Mouse (Mus musculus) hematopoietic stem cell, adult 5-6 weeks (primary cell): ENCODE data around the gene Lrrc7. TPM values are rescaled to one million over a fixed set of nuclear protein-coding genes. Genes with fewer than 3 reads are reported as not detected.

ENCODE experiments used
- ATAC-seq, 2 experiments: fragments of 125-278 bp in 1 of 2; replicated peaks in 1 of 2; 2 replicates each; pipeline ENCODE4 v1.8.0; 2016 to 2017; ENCODE audit warnings: inconsistent platforms in 2 of 2, mild to moderate bottlenecking in 2 of 2, moderate number of reproducible peaks in 2 of 2, low read depth in 1 of 2, moderate TSS enrichment in 1 of 2; ENCODE audit not compliant: low FRiP score in 2 of 2, poor library complexity in 2 of 2, severe bottlenecking in 2 of 2, insufficient read depth in 1 of 2, low TSS enrichment in 1 of 2
- total RNA-seq: library from RNA; stranded (forward); fragments of 172-1452, 232-1000 nt; gene quantifications from 2 replicates; pipeline ENCODE4 v1.2.3, GENCODE M21; 2017

Lrrc7 gene
- total RNA-seq: not detected in 2 replicates

DNA sequence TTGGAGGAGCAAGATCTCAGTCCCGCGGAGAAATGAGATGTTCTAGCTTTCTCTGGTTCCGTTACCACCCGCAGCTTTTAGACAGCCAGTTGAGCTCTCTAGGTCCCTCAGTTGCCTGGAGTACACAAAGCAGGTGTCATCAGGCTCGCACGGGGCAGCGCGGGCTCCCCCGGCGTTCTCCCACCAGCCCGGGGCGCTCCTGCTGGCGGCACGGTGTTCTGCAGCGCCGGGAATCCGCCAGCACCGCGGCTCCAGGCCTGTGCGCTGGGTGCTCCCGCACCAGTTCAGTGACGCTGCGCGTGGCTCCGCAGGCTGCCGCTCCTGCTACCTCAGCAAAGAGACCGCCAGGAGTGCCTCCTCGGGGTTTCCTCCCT, at the start of gene Lrrc7:
Lrrc7 (minus strand) TSS at position 235 of the 374 bp plus-strand sequence.
- peak; percentile 54 to 56 for ATAC-seq

DNA sequence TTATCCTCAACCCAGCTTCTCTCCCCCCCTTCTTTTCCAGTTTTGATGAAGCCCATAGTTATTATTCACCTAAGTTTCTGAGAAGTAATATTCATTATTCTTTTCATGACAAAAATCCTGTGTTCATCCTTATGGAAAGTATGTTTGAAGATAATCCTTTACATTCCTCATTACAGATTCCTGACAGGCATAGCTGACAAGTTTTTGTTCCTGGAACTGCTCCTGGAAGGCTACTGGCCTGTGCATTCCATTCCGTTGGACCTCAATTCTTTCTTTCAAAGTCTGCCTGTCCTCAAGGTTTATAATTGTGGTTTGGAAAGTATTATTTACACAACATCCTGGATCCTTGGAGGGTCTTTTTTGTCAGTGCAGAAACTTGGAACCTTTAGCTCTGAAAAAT, 45.0 kb upstream of the Lrrc7 start:
- no peak for ATAC-seq

DNA sequence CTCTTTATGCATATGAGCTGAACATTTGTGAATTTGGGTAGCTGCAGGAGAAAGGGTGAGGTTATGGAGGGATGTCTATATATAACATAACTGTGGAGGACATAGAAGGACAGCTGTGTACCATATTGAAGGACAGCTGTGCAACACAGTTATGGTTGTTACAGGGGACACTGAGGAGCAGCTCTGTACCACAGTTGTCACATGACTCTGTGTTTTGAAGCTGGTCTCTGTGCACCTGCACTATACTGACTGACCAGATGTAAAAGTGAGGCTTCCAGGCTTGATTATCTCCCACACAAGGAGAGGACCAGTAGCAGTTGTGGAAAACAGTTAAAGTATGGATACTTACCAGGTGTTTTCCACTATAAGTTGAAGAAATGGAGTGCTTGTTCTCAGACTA, 43.3 kb upstream of the Lrrc7 start:
- ATAC-seq: no peak

DNA sequence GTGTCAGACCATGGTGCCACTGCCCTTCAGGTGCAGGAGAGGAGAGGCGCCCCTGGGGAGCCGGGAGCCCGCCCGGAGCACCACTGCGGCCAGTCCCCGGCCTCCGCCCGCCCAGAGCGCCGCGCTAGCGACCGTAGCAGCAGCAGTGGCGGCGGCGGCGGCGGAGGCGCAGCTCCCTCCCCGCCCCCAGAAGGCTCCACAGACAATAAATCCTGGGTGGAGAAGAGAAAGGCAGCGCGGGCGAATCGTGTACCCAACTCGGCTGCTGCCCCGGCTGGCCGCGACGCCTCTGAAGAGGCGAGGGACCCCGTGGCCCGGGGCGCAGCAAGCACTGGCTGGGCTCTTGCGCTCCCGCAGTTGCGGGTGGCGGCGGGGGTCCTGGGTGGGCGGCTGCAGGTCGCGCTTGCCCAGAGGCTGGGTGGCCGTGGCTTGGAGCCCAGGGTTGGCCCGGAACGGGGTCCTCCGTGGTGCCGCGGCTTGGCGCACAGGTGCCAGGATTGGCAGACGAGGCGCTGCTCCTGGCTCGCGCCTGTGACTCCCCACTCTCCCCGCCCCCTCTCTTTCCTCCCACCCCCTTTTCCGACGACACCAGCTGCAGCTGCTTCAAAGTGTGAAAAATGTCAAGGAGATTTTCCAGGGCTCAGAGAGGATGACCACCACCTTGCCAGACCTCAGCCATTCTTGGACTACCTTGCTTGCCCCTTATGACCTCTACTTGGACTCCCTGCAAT, 600 bp downstream of the Lrrc7 start:
- peak in 1 of 2 experiments; percentile 3; a peak in 1 of 4 replicates for ATAC-seq

DNA sequence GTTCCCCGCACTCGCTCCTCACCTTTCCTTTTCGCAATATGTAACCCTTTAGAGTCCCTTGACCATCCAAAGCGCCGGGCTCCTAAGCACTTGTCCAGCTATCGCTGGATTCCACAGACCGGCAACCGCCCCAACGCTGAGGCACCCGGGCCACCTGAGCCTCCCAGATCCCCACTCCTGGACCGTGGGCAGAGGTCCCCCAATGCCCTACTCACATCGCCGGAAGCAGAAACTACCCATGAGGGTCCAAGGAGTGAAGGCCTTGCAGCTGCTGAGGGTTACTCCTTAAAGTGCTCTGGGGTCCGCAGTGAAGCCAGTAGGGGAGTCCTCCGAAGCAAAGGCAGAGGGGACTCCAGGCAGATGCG, 1.1 kb downstream of the Lrrc7 start:
- no peak for ATAC-seq

DNA sequence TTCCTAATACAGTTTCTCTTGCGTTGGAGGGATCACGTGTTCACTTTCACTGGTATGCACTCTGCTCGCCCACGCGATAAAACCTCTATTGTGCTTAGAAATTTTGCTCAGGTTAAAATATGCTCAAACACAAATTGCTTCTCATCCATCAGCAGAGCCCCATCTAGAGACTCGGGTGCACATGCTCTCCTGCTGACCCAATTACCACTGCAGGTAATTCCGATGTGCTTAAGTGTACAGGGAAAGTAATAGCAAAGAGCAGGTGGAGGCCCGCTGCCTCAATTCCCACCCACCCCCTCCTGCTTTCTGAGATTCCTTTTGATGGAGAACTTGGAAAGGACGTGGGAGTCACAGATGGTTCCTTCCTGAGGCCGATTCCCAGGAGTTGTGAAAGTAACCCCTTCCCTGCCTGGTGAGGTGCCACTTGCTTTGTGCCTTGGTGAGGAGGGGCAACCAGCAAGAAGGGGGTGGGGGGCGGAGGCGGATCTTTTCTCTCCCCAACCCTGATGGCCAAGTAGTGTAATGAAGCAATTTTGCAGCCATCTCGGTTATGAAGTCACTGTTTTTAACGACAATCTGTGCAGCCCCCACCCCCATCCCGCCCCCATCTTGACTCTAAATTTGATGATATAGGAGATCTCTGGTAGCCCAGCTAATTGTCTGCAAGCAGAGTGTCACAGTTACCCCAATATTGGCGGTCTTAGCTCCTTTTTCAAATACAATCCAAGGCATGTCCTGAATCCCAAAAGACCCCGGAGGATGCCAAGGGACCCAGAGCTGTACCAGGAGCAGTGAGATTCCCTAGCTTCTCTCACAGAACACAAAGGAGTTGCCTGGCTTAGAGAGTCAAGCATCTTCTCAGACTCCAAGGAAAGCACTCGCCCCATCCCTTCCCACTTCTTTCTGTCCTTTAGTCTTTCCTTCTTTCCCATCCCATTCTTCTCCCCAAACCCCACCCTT, 2.0 kb downstream of the Lrrc7 start:
- ATAC-seq: 0 out of 4 replicates have a peak, but pooled peaks of 1 of the 2 experiments have one; percentile 44

DNA sequence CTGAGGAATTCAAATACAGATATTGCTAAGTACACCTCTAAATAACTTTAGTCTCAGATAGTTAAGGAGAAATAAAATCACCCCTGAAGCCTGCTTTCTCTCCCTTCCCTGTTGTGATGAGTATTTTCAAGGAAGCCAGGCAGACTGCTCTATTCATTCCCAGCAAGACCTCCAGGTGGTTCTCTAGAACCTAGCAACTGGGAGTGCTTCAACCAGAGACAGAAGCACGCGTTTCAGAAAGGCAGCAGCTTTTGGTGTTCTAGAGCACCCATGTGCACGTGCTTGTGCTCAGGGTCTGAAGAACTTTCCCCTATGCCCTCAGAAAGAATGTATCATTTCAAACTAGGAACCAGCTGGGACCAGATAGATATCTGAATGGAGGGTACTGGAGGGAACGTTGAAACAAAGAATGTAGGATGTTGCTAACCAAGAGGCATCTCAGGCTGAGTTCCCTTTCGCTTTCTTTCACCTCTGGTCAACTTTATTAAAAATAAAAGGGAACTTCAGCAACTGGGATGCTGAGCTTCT, 2.8 kb downstream of the Lrrc7 start:
- ATAC-seq: no peak

DNA sequence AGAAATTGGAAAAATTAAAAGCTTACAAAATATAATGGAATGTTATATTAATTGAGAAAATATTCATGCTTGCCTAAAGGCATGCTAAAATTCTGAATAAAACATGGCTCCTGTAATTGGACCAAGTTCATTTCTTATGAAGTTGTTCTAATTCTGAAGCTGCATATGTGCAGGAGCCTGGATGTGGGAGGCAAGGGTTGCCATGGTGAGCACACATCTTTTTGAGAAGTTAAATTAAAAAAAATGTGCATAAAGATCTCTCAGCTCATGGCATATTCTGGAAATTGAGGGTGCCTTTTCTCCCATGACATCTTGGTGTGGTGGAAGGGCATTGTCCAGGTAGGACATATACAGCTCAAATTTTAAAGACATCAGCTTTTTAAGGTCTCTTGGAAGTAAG, 3.4 kb downstream of the Lrrc7 start:
- ATAC-seq: no peak

DNA sequence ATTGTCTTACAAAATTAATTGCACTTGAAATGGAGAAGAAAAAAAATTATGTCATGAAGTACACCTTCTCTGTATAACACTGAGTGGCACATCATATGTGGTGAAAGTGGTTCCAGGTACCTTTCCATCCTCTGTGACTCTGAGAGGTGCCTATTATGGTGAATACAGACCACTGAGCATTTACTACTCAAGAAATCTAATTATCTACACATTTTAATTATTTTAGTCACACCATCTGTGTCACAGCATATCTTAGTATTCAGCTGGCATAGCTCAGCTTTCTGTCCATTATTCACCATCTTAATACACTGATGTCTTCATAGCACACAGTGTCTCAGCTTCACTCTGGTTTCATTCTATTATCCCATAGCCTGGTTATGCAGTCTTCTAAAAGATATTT, 7.7 kb downstream of the Lrrc7 start:
- ATAC-seq: no peak

DNA sequence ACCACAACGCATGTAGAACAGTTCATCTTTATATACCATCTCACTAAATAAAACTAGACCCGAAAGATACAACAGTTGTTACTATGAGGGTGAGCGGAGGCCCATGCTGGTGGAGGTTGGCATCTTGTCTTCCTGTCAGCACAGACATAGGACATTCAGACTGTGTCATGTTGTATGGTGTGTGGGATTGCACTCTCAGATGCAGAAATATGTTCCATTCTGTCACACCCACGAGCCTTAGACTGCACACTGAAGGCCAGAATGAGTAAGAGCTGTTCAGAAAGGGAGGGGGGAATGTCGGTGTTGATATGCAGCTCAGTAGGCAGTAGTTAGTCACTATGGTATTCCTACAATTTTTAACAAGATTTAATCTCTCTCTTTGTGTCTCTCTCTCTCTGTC, 9.9 kb downstream of the Lrrc7 start:
- no peak for ATAC-seq

DNA sequence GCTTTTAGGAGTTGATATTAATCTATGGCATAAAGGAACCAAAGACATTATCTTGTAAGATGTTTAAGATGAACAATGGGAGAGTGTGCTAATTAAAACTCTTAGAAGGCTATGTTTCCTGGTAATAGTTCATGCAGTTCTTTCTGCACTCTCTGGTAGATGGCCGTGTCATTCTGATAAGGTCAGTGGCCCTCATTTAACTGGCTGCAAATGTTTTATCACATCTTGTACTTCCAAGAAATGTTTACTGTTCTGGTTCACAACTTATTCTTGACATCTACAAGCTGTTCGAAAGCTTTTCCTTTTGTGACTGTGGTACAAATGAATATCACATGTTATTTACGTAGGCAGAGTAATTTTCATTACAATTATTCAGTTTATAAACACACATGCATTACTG, 18.5 kb downstream of the Lrrc7 start:
- no peak for ATAC-seq

DNA sequence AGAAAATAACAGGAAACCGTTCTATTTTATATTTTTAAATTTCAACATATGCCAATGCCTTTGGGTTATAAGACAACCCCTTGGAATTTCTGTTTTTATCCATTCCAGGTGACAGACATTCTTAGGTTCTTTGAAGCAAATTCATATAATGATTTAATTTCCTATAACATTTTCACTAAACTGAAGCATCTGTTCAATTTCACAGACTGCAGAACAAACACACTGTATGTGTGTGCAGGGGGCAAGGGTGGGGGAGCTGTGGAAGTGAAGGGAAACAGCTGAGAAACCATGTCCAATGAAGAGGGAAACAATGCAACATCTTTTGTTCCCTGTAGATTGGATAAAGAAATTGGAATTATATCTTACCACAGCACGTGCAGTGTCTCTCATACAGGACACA, 29.2 kb downstream of the Lrrc7 start:
- no peak for ATAC-seq

DNA sequence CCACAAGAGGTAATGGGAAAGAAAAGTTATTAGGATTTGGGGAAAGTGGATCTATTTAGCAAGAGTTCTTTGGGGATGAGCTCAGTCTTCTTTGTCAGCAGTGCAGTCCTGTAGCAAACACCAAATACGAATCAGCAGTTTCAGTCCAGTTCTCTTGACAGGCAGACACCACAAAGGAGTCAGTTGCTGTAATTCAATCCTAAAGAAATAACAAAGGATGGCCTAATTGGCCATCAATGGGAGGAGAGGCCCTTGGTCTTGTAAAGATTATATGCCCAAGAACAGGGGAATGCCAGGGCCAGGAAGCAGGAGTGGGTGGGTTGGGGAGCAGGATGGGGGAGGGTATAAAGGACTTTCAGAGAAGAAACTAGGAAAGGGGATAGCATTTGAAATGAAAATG, 33.5 kb downstream of the Lrrc7 start:
- ATAC-seq: no peak

DNA sequence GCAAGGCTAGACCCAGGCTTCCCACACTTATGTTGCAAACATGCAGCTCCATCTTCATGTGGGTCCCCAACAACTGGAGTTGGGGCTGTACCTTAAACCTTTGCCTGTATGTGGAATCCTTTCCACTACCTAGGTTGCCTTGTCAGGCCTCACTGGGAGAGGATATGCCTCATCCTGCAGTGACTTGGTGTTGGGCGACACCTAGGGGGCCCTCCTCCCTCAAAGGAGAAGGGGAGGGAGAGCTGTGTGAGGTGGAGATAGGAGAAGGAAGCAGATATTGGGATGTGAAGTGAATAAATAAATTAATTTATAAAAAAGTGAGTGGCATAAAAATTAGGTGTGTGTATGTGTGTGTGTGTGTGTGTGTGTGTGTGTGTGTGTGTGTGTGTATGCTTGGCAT, 68.3 kb downstream of the Lrrc7 start:
- no peak for ATAC-seq

DNA sequence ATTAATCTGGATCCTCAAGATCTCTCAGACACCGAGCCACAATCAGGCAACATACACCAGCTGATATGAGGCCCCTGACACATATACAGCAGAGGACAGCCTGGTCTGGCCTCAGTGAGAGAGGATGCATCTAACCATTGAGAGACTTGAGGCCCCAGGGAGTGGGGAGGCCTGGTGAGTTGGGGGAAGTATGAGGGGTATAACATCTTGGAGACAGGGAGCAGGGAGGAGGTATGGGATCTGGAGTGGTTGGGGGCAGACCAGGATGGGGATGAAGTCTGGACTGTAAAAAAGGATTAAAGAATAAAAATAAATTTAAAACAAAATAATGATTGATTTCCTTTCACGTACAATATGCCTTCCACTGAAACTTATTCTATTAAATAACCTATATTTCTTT, 82.3 kb downstream of the Lrrc7 start:
- no peak for ATAC-seq

DNA sequence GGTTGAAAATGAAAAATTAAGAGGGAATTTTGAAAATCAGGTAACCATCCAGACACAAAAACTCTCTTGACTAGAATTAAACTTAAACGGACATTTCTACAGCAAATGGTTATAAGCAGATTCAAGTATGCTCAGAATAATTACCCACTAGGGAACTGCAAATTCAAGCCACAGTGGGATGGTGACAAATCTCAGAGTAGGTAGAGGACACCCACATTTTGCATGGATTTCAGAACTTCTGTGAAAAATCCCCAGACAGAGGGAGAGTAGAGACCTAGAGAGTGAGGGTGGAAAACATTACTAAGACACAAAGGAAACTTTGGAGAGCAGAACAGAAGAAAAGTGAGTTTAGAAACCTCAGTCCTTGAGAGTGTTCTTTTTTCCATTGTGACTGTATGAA, 161.4 kb downstream of the Lrrc7 start:
- no peak for ATAC-seq

DNA sequence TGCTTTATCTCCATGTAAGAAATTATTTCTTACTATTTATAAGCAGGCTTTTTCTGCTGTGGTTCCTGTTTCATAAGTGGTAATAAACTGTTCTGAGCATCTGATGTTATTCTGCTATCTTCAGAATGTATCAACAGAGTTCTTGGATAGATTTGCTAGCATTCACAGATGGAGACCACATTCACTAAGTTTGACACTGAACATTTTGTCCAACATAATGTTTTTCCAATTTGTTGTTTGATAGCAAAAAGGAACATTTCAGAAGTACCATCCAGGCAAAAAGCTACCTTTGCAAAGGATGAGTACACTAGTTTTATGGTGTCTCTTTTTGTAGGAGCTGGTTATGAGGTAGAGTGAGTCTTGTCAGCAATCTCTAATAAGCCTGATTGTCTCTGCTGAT, 170.5 kb downstream of the Lrrc7 start:
- no peak for ATAC-seq

DNA sequence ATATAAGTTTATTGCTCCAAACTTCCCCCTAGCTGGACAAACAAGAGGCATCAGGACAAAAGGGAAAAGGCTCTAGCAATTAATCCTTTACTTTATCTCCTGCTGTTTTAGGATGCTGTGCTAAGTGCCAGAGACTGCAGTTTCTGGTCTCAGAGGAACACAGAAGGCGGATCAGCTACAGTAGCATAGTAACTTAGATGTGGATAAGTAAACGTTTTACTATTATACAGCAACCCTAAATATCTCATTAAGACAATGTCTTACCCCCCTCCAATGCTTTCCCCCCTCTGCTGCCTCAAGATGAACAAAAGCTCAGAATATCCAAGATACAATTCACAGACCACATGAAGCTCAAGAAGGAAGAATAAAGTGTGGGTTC, 174.0 kb downstream of the Lrrc7 start:
- ATAC-seq: no peak
